Mouse (Mus musculus) lung, embryonic 16.5 days (tissue): Measurements from ENCODE around the gene Pcgf2. TPM values are rescaled to one million over a fixed set of nuclear protein-coding genes. Genes with fewer than 3 reads are reported as not detected.
"Not testable (repeated sequence)": the region's sequence is repeated elsewhere in the genome, so short reads cannot be mapped to it uniquely, and the experiment has no call there.

Experiments
- ATAC-seq: fragments of 200-750 bp; cut with Nextera tagmentation; 2 replicates; pipeline ENCODE4 v1.8.0; 2017; ENCODE audit warnings: low read depth, mild to moderate bottlenecking, moderate library complexity
- H3K27ac ChIP-seq: fragments of 300-500 bp; sonication (generic); 2 replicates; pipeline ENCODE4 v1.5.1; 2014; ENCODE audit warnings: mild to moderate bottlenecking, control low read depth, low read length
- H3K27me3 ChIP-seq: fragments of 300-500 bp; sonication (generic); 2 replicates; pipeline ENCODE4 v1.6.1; 2014; ENCODE audit warnings: low read depth, low read length, mixed read lengths; ENCODE audit not compliant: control insufficient read depth, insufficient read depth
- H3K36me3 ChIP-seq: fragments of 300-500 bp; sonication (generic); 2 replicates; pipeline ENCODE4 v1.6.1; 2014; ENCODE audit warnings: low read length; ENCODE audit not compliant: control insufficient read depth, insufficient read depth
- H3K4me1 ChIP-seq: fragments of 300-500 bp; sonication (generic); replicated peaks from 2 replicates; pipeline ENCODE4 v1.6.1; 2014; ENCODE audit warnings: low read length, mixed read lengths; ENCODE audit not compliant: control insufficient read depth, insufficient read depth
- H3K4me2 ChIP-seq: fragments of 300-500 bp; sonication (generic); 2 replicates; pipeline ENCODE4 v1.6.1; 2014; ENCODE audit warnings: low read depth, low read length, control low read depth
- H3K4me3 ChIP-seq: fragments of 300-500 bp; sonication (generic); 2 replicates; pipeline ENCODE4 v1.5.1; 2014; ENCODE audit warnings: mild to moderate bottlenecking, low read length, control low read depth
- H3K9ac ChIP-seq: fragments of 300-500 bp; sonication (generic); 2 replicates; pipeline ENCODE4 v1.6.1; 2014; ENCODE audit warnings: low read length, control low read depth
- H3K9me3 ChIP-seq: fragments of 300-500 bp; sonication (generic); 2 replicates; pipeline ENCODE4 v1.6.1; 2016; ENCODE audit warnings: low read length; ENCODE audit not compliant: control insufficient read depth
- WGBS: fragments of 180-500 bp; shearing (Covaris S2); extraction: QIAGEN DNeasy Blood & Tissue Kit; methylation state at CpG from one replicate; pipeline ENCODE4 v1.1.7; 2014; 5-methylcytosine and 5-hydroxymethylcytosine counted together
- polyA plus RNA-seq: library from polyadenylated mRNA; unstranded; fragments of >200 nt; fragmentation: Nextera tagmentation; extraction: Ambion mirVana; gene quantifications from 2 replicates; pipeline ENCODE4 v1.2.1, GENCODE M21; 2015

Pcgf2 gene
- polyA plus RNA-seq, 1 experiment from 2014 or later, result 16.2 TPM

DNA sequence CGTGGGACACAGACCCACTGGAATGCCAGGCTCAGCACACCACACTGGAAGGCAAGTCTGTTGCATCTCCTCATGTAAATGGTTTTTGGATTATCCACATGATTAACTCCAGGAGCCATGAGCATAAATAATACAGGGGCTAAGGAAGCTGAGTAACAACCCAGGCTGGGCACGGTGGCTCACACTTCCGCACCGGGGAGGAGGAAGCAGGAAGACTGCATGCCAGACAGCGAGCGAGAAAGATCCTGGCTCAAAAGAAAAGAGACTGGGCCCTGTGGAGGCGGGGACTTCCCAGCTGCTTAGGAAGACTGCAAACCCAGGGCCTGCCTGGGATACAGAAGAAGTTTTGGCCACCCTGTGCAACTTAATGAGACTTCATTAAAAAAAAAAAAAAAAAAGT is 39.9 kb upstream of the Pcgf2 start:
- Histone ChIP-seq H3K9me3 (no peaks in the 10 kb centered on the region), H3K27me3 (no peaks in the 10 kb centered on the region), H3K9ac (peak overlapping the region; percentile 14; the same call in 1 of the 2 replicates), H3K4me3 (no peak overlapping the region), H3K36me3 (0 out of 2 replicates have a peak, but pooled peaks cover 4% of the 10 kb centered on the region), H3K27ac (peak overlapping the region; percentile 21; the same call in 1 of the 2 replicates), H3K4me2 (peak overlapping the region; percentile 26; the same call in 1 of the 2 replicates), H3K4me1 (peaks cover 15% of the 10 kb centered on the region)
- ATAC-seq, result no peak
- WGBS, result 55% methylated on average over 7 of the region's 7 CpGs

DNA sequence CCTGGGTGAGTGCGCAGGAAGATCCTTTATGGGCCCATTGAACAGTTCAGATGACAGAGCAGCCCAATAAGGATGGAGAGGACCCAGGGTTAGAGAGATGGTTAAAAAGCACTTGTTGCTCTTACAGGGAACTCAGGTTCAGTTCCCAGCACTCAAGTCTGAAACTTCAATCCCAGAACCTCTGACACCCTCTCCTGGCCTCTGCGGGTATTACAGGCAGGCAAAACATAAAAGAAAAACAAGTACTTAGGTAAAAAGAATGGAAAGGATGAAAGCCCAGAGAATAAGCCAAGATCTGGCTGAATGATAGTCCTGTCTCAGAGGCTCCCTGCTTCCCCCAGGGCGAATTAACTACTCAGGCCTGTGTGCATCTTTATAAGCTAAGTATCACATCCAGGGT is 38.9 kb upstream of the Pcgf2 start:
- Histone ChIP-seq H3K27ac (no peak overlapping the region), H3K9me3 (no peaks in the 10 kb centered on the region), H3K36me3 (0 out of 2 replicates have a peak, but pooled peaks cover 4% of the 10 kb centered on the region), H3K9ac (no peak overlapping the region), H3K27me3 (no peaks in the 10 kb centered on the region), H3K4me3 (no peak overlapping the region), H3K4me1 (peaks cover 15% of the 10 kb centered on the region), H3K4me2 (no peak overlapping the region)
- no peak for ATAC-seq
- WGBS, result 80% methylated on average over 3 of the region's 3 CpGs

DNA sequence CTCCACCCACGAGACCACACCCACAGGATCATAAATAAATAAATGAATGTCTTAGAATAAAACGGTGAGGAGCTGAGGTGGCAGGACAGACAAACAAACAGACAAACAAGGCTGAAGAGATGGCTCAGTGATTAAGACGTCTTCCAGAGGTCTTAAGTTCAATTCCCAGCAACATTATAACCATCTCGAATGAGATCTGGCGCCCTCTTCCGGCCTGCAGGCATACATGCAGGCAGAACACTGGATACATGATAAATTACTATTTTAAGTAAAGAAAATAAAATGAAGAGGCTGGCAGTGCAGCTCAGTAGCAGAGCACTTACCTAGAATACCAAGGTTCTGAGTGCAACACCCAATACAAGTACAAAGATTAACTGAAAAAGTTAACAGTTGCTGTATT is 38.4 kb upstream of the Pcgf2 start:
- H3K27ac ChIP-seq, result no peak overlapping the region
- H3K4me2 ChIP-seq, result no peak overlapping the region
- 55% methylated on average over 6 of the region's 6 CpGs for WGBS
- no peaks in the 10 kb centered on the region for H3K27me3 ChIP-seq
- H3K9me3 ChIP-seq, result no peaks in the 10 kb centered on the region
- no peak overlapping the region for H3K4me3 ChIP-seq
- H3K36me3 ChIP-seq, result 0 out of 2 replicates have a peak, but pooled peaks cover 4% of the 10 kb centered on the region
- peaks cover 15% of the 10 kb centered on the region for H3K4me1 ChIP-seq
- no peak for ATAC-seq
- no peak overlapping the region for H3K9ac ChIP-seq

DNA sequence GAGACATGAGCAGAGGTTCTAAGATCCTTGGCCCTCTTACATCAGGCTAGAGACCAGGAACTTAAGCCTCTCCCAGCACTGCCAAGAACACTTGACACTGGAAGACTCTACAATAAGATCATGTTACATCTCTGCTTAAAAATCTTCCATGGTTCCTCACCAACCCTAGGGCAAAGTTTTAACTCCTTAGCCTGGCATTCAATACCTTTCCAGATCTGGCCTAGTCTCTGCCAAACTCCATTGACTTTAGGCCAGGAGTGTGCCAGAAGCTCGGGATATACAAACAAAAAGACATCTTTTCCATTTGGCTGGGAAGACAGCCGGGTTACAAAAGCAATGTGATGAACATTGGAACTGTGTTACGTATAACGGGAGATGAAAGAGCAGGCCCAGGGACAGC is 37.3 kb upstream of the Pcgf2 start:
- no peak overlapping the region for H3K9ac ChIP-seq
- no peak overlapping the region for H3K4me3 ChIP-seq
- peaks cover 5% of the 10 kb centered on the region; the same call in 1 of the 2 replicates for H3K4me1 ChIP-seq
- WGBS, result 60% methylated on average over 4 of the region's 4 CpGs
- no peaks in the 10 kb centered on the region for H3K9me3 ChIP-seq
- ATAC-seq, result no peak
- H3K27ac ChIP-seq, result no peak overlapping the region
- no peak overlapping the region for H3K4me2 ChIP-seq
- no peaks in the 10 kb centered on the region for H3K27me3 ChIP-seq
- H3K36me3 ChIP-seq, result 0 out of 2 replicates have a peak, but pooled peaks cover 4% of the 10 kb centered on the region

DNA sequence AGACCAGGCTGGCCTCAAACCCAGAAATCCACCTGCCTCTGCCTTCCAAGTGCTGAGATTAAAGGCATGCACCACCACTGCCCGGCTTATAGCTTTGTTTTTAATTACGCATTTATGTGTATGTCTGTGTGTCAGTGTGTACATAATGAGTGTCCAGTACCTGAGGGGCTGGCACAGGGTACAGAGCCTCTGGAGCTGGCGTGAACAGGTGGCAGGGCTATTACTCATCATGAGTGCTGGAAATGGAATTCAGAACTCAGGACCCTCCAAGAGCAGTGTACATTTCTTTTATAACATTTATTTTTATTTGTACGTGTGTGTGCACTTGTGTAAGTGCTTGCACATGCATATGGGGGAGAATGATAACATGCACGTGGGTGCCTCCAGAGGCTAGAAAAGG is 36.3 kb upstream of the Pcgf2 start:
- peaks cover 6% of the 10 kb centered on the region; the same call in 1 of the 2 replicates for H3K36me3 ChIP-seq
- H3K27me3 ChIP-seq, result no peaks in the 10 kb centered on the region
- WGBS, result 87% methylated on average over 5 of the region's 5 CpGs
- no peak overlapping the region for H3K9ac ChIP-seq
- H3K27ac ChIP-seq, result no peak overlapping the region
- H3K4me3 ChIP-seq, result no peak overlapping the region
- H3K4me2 ChIP-seq, result no peak overlapping the region
- H3K9me3 ChIP-seq, result no peaks in the 10 kb centered on the region
- ATAC-seq, result no peak
- H3K4me1 ChIP-seq, result no peaks in the 10 kb centered on the region

DNA sequence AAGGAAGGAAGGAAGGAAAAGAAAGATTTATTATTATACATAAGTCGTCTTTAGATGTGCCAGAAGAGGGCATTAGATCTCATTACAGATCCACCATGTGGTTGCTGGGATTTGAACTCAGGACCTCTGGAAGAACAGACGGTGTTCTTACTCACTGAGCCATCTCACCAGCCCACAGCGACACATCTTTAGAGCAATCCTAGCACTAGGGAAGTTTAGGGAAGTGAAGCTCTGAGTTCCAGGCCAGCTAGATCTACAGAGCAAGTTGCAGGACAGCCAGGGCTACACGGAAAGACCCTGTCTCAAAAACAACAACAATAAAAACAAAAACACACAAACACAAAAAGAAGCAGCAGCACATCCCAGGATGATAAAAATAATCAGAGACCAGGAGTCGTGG is 34.5 kb upstream of the Pcgf2 start:
- 76% methylated on average over 5 of the region's 5 CpGs for WGBS
- not testable (repeated sequence) for H3K4me3 ChIP-seq, H3K27ac ChIP-seq, H3K9ac ChIP-seq, H3K4me2 ChIP-seq, ATAC-seq, H3K9me3 ChIP-seq, H3K36me3 ChIP-seq, H3K27me3 ChIP-seq, H3K4me1 ChIP-seq

DNA sequence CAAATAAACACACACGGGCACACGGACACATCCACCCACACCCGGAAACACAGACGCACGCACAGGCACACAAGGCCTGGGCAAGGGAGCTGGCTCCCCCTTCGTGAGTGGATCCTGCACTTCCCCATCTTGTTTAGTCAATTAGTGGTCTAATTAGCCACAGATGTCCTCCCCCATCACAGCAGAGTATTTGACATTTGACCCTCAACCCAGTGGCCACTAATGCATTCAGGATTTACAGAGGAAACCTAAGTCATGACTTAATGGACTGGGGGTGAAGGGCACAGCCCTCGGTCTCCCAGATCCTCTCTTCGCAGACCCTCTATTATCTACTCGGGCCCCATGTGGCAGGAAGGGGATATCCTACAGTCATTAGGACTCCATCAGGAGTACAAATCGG is 33.4 kb upstream of the Pcgf2 start:
- Histone ChIP-seq H3K27me3 (no peaks in the 10 kb centered on the region), H3K4me2 (no peak overlapping the region), H3K4me1 (no peaks in the 10 kb centered on the region), H3K27ac (peak overlapping the region; percentile 45; the same call in 1 of the 2 replicates), H3K9ac (no peak overlapping the region), H3K36me3 (peaks cover 8% of the 10 kb centered on the region), H3K9me3 (no peaks in the 10 kb centered on the region), H3K4me3 (no peak overlapping the region)
- 45% methylated on average over 10 of the region's 10 CpGs for WGBS
- ATAC-seq, result peak; percentile 64

DNA sequence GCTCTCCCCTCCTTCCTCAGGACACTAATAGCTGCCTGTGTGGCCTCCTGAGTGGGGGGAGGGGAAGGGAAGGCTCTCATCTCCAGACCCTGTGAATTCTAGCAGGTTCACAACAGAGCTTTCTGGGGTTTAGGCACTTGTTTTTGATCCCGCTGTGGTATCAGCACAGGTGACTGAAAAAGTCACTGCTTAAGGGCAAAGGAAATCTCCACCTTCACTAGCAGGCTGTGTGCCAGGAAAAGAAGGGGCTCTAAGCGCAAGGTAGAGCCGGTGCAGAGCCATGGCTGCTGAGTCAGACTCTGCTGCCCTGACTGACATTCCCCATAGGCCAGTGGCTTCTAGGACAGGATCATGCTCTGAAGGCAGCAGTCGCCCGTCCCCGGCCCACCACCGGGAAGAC is 28.4 kb upstream of the Pcgf2 start:
- Histone ChIP-seq H3K4me1 (no peaks in the 10 kb centered on the region), H3K9me3 (no peaks in the 10 kb centered on the region), H3K36me3 (peaks cover 34% of the 10 kb centered on the region), H3K9ac (no peak overlapping the region), H3K4me3 (no peak overlapping the region), H3K4me2 (no peak overlapping the region), H3K27ac (no peak overlapping the region), H3K27me3 (no peaks in the 10 kb centered on the region)
- ATAC-seq, result no peak
- WGBS, result 78% methylated on average over 7 of the region's 7 CpGs

DNA sequence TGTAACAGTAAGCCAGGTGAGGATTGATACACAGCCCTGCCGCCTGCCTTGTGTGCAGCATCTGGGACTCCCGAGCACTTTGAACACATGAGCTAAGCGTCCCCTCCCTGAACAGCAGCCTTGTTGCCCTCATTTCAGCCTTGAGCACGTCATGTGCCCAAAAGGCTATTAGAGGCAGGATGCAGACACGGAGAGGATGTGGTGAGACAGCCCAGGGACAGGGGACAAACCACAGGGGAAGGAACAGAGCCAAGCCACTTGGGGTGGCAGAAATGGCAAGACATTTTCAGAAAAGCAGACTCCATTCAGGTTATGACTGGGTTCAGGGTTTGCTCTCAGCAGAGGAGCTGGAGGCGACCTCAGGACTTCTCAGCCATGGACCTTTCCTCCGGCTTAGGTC is 28.0 kb upstream of the Pcgf2 start:
- no peaks in the 10 kb centered on the region for H3K9me3 ChIP-seq
- H3K9ac ChIP-seq, result no peak overlapping the region
- H3K4me1 ChIP-seq, result no peaks in the 10 kb centered on the region
- 72% methylated on average over 7 of the region's 7 CpGs for WGBS
- no peak overlapping the region for H3K4me2 ChIP-seq
- no peak overlapping the region for H3K4me3 ChIP-seq
- ATAC-seq, result no peak
- peaks cover 34% of the 10 kb centered on the region for H3K36me3 ChIP-seq
- no peaks in the 10 kb centered on the region for H3K27me3 ChIP-seq
- no peak overlapping the region for H3K27ac ChIP-seq

DNA sequence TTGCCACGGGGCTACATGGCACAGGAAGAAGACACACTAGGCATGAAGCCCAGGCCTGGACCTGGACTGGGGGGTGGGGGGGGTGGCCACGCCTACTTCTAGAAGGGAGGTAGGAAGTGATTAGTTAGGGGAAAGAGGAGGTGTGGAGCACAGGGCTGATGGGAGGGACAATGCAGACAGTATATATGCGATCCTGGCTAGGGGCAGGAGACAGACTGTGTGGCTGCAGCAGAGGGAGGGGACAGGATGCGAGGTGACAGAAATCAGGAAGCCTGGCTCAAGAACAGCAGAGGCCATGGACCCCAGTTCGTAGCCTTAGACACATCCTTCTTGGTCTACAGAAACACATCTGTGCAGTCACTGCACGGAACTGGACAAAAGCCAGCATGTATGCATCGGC is 23.4 kb upstream of the Pcgf2 start:
- ATAC-seq, result peak; percentile 76

More for the DNA sequence above, 23.4 kb upstream of the Pcgf2 start:
- H3K27me3 ChIP-seq, result no peaks in the 10 kb centered on the region
- H3K4me2 ChIP-seq, result no peak overlapping the region
- no peak overlapping the region for H3K27ac ChIP-seq
- no peak overlapping the region for H3K4me3 ChIP-seq
- 72% methylated on average over 7 of the region's 7 CpGs for WGBS
- H3K36me3 ChIP-seq, result peaks cover 57% of the 10 kb centered on the region
- no peak overlapping the region for H3K9ac ChIP-seq
- no peaks in the 10 kb centered on the region for H3K4me1 ChIP-seq
- H3K9me3 ChIP-seq, result no peaks in the 10 kb centered on the region
